Mouse (Mus musculus) liver, embryonic 14.5 days (tissue): ENCODE results near the gene Lins1. TPM values are rescaled to one million over a fixed set of nuclear protein-coding genes. Genes with fewer than 3 reads are reported as not detected.

Experiments used
- ATAC-seq: fragments of 200-750 bp; cut with Nextera tagmentation; 2 replicates; pipeline ENCODE4 v1.8.0; 2017; ENCODE audit warnings: moderate number of reproducible peaks, mild to moderate bottlenecking, moderate library complexity; ENCODE audit not compliant: insufficient read depth
- DNase-seq, 3 experiments: peaks; one replicate each; pipeline ENCODE4 v3.0.0-alpha.2; 2012 to 2013; ENCODE audit warnings: low read depth in 3 of 3, low spot score in 3 of 3
- H3K27ac ChIP-seq: fragments of 300-500 bp; sonication (generic); 2 replicates; pipeline ENCODE4 v1.5.1; 2014; ENCODE audit warnings: moderate library complexity, mild to moderate bottlenecking, control low read depth, inconsistent platforms
- H3K27me3 ChIP-seq: fragments of 300-500 bp; sonication (generic); 2 replicates; pipeline ENCODE4 v1.6.1; 2014; ENCODE audit warnings: mild to moderate bottlenecking, low read length, moderate library complexity; ENCODE audit not compliant: control insufficient read depth, insufficient read depth
- H3K36me3 ChIP-seq: fragments of 300-500 bp; sonication (generic); replicated peaks from 2 replicates; pipeline ENCODE4 v1.6.1; 2014; ENCODE audit warnings: low read depth; ENCODE audit not compliant: control insufficient read depth, insufficient read depth
- H3K4me1 ChIP-seq, 2 experiments: fragments of 200-500 bp in 1 of 2; fragments of 300-500 bp in 1 of 2; sonication (generic) in 1 of 2; replicated peaks; 2 replicates each; pipeline ENCODE4 v1.6.1; 2012 to 2014; ENCODE audit warnings: antibody characterized with exemption in 1 of 2, inconsistent platforms in 1 of 2, low read length in 1 of 2; ENCODE audit not compliant: control insufficient read depth in 2 of 2, insufficient read depth in 2 of 2
- H3K4me2 ChIP-seq: fragments of 300-500 bp; sonication (generic); 2 replicates; pipeline ENCODE4 v1.6.1; 2014; ENCODE audit warnings: low read depth, mild to moderate bottlenecking, control low read depth, moderate library complexity
- H3K4me3 ChIP-seq, 2 experiments: fragments of 200-500 bp in 1 of 2; fragments of 300-500 bp in 1 of 2; sonication (generic) in 1 of 2; 2 replicates each; pipeline ENCODE4 v1.5.1; 2012 to 2014; ENCODE audit warnings: low read depth in 2 of 2, low read length in 2 of 2, mild to moderate bottlenecking in 2 of 2, control low read depth in 1 of 2, inconsistent platforms in 1 of 2, moderate library complexity in 1 of 2; ENCODE audit not compliant: insufficient read depth in 1 of 2
- H3K9ac ChIP-seq: fragments of 300-500 bp; sonication (generic); replicated peaks from 2 replicates; pipeline ENCODE4 v1.6.1; 2014; ENCODE audit warnings: mild to moderate bottlenecking, control low read depth, moderate library complexity
- H3K9me3 ChIP-seq: fragments of 300-500 bp; sonication (generic); 2 replicates; pipeline ENCODE4 v1.6.1; 2016; ENCODE audit warnings: low read length, mixed read lengths; ENCODE audit not compliant: control insufficient read depth
- CTCF ChIP-seq: IDR thresholded peaks from 2 replicates; pipeline ENCODE4 v1.5.1; 2016; ENCODE audit warnings: antibody characterized with exemption, low read depth, control low read depth
- EP300 ChIP-seq: IDR thresholded peaks from 2 replicates; pipeline ENCODE4 v1.6.1; 2016; ENCODE audit warnings: antibody characterized with exemption, low read depth
- WGBS: fragments of 180-500 bp; shearing (Covaris S2); extraction: QIAGEN DNeasy Blood & Tissue Kit; methylation state at CpG from one replicate; pipeline ENCODE4 v1.1.7; 2014; ENCODE audit not compliant: insufficient replicate concordance; 5-methylcytosine and 5-hydroxymethylcytosine counted together
- polyA plus RNA-seq, 2 experiments: library from polyadenylated mRNA; depleted of rRNA in 1 of 2; stranded (reverse) in 1 of 2; unstranded in 1 of 2; fragments of >200 nt; fragmentation: Nextera tagmentation in 1 of 2; extraction: Ambion mirVana in 1 of 2; gene quantifications; 2 replicates each; pipeline versions ENCODE4 v1.2.1 to v1.2.3; 2012 to 2014

The Lins1 gene
- polyA plus RNA-seq, 2 experiments, result 3.3 to 4.3 TPM

- Histone ChIP-seq H3K4me3 (no peak overlapping the region), H3K27ac (no peak overlapping the region), H3K9ac (no peak overlapping the region), H3K4me1 (no peaks in the 10 kb centered on the region), H3K36me3 (peaks cover 7% of the 10 kb centered on the region; the same call in 1 of the 2 replicates), H3K27me3 (no peaks in the 10 kb centered on the region), H3K9me3 (no peaks in the 10 kb centered on the region), H3K4me2 (no peak overlapping the region)
- WGBS, result 69% methylated on average over 3 of the region's 3 CpGs
- DNase-seq (no peak), ATAC-seq (no peak)
- TF ChIP-seq CTCF (no peak), EP300 (no peak)
Observed at GRCm38 (mm10) chr7:66663548-66663947, 26.1 kb upstream of the Lins1 start.

GRCm38 (mm10) chr7:66667064-66667463 lies 22.6 kb upstream of the Lins1 start:
- no peak for ATAC-seq
- H3K4me2 ChIP-seq, result no peak overlapping the region

DNA sequence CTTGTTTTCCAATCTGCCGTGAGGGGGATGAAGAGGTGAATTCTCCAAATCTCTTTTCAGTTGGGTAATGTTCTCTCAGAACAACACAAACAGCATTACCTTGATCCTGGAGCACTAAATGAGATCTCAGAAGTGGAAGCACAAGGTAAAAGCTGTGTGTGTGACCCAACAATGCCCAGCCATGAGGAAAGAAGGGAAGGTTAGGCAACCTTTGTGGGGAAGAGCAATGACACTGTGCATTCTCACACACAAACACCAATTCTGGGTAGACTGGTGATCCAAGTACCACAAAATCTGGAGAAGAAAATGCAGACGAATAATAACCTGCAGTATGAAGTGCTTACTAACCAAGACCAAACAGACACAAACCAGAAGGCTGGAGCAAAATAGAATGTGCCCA lies 13.9 kb upstream of the Lins1 start:
- 72% methylated on average over 2 of the region's 2 CpGs for WGBS
- no peak overlapping the region for H3K4me3 ChIP-seq
- DNase-seq, result no peak
- no peak for ATAC-seq
- no peak for TF ChIP-seq CTCF
- TF ChIP-seq EP300, result no peak
- no peaks in the 10 kb centered on the region for H3K9me3 ChIP-seq
- H3K27me3 ChIP-seq, result no peaks in the 10 kb centered on the region
- H3K36me3 ChIP-seq, result peaks cover 3% of the 10 kb centered on the region
- H3K27ac ChIP-seq, result no peak overlapping the region
- no peak overlapping the region for H3K9ac ChIP-seq
- no peak overlapping the region for H3K4me2 ChIP-seq
- no peaks in the 10 kb centered on the region for H3K4me1 ChIP-seq

More at GRCm38 (mm10) chr7:66667064-66667463, 22.6 kb upstream of the Lins1 start:
- Histone ChIP-seq H3K9ac (no peak overlapping the region), H3K9me3 (no peaks in the 10 kb centered on the region), H3K4me1 (no peaks in the 10 kb centered on the region), H3K36me3 (no peaks in the 10 kb centered on the region), H3K27me3 (no peaks in the 10 kb centered on the region), H3K27ac (no peak overlapping the region), H3K4me3 (no peak overlapping the region)
- no peak for DNase-seq
- TF ChIP-seq CTCF (no peak), EP300 (no peak)

DNA sequence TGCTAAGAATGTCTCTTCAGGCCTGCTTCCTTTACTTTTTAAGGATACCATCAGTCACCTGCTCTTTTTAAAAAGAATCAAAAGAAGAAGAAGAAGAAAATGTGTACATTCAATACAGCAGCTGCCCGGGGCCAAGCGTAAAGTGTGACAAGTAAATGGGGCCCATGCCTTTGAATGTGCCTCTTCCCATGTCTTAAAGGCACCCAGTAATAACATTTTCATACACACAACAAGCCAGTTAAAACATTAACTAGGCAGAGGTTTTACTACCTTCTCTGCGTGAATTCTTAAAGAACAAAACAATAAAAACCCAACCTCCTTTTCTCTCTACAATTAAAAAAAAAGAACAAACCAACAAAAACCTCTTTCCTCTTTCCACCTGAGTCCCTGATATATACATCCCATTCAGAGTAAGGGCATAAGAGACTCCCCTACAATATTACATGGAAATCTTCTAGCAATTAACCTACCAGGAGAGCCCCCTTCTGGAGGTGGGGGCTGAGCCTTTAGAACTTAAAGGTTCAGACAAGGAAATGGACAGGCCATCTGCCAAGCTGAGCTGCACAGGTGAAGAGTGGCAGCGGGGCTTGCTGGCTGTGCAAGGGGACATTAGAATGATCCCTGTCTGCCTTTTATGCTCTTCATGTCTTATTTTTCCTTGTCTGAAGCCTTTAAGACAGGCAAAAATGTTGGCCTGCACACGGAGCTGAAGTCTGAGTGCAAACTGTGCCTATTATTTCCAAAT lies 7.4 kb upstream of the Lins1 start:
- Histone ChIP-seq H3K9me3 (no peaks in the 10 kb centered on the region), H3K4me2 (no peak overlapping the region), H3K27ac (no peak overlapping the region), H3K27me3 (no peaks in the 10 kb centered on the region), H3K9ac (no peak overlapping the region), H3K4me1 (no peaks in the 10 kb centered on the region), H3K36me3 (no peaks in the 10 kb centered on the region; the same call in 1 of the 2 replicates), H3K4me3 (no peak overlapping the region)
- TF ChIP-seq CTCF, result no peak
- TF ChIP-seq EP300, result no peak
- no peak for ATAC-seq
- no peak for DNase-seq
- 79% methylated on average over 5 of the region's 5 CpGs for WGBS

DNA sequence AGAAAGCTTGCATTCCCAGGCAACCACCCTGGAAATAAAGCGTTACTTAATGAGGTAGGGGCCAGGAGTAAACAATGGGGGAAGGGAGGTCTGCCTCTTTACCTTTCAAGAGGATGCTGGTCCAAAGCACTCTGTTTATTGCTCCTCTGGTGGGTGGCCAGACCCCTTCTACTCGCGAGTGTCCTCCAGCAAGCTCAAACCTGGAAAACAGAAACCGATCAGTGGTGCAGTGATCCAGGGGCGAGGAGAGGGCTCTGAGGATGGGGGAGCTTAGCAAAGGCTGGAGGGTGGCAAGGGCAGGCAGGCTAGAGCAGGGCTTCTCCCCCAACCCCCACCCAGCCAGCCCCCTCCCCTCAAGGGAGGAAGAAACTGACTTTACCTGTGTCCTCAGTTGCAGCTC lies 968 bp upstream of the Lins1 start:
- Histone ChIP-seq H3K9ac (peak overlapping the region; percentile 75), H3K27ac (no peak overlapping the region), H3K4me3 (peak overlapping the region; percentile 75 to 87), H3K4me2 (peak overlapping the region; percentile 73), H3K36me3 (no peaks in the 10 kb centered on the region), H3K4me1 (peaks cover 0 to 7% of the 10 kb centered on the region in 2 experiments; a peak in 2 of 4 replicates), H3K9me3 (no peaks in the 10 kb centered on the region), H3K27me3 (no peaks in the 10 kb centered on the region)
- DNase-seq, result no peak
- no peak for ATAC-seq
- WGBS, result 5% methylated on average over 5 of the region's 5 CpGs
- no peak for TF ChIP-seq CTCF
- TF ChIP-seq EP300, result no peak
